Mouse (Mus musculus) liver, adult 2 months (tissue): ENCODE results near the gene Tiparp.

Experiments used
- CTCF ChIP-seq: fragments of 200-500 bp; IDR thresholded peaks from 2 replicates; pipeline ENCODE4 v1.5.1; 2011; ENCODE audit warnings: low read depth, low read length, control low read depth
- POLR2A ChIP-seq: fragments of 200-500 bp; IDR thresholded peaks from 2 replicates; pipeline ENCODE4 v1.6.1; 2011; ENCODE audit warnings: low read length, control low read depth; ENCODE audit not compliant: insufficient read depth; ENCODE audit errors: extremely low read depth

GRCm38 (mm10) chr3:65565632-65566300, 37.6 kb downstream of the Tiparp start:
- TF ChIP-seq CTCF, result no peak
- no peak for TF ChIP-seq POLR2A
